Mouse (Mus musculus): ENCODE data around the gene Akirin1.

Gene Akirin1

GRCm38 (mm10) chr4:123718434-123718780, 31.7 kb downstream of the Akirin1 start:
- no peak for DNase-seq (ENCODE audit: low spot score in 2 of 2)

- peak; percentile 89 to 90 for DNase-seq (ENCODE audit: low spot score in 2 of 2)
These were observed 32.3 kb downstream of the Akirin1 start, which contains the start of gene Ndufs5 for GRCm38 (mm10) chr4:123717574-123718433. Gene Ndufs5, minus strand, starts transcription at chr4:123718202.

GRCm38 (mm10) chr4:123712431-123712830, 37.7 kb downstream of the Akirin1 start:
- DNase-seq (ENCODE audit: low spot score in 2 of 2) = no peak

GRCm38 (mm10) chr4:123707340-123707739, 42.8 kb downstream of the Akirin1 start:
- no peak for DNase-seq (ENCODE audit: low spot score in 2 of 2)

GRCm38 (mm10) chr4:123705340-123705739, 44.8 kb downstream of the Akirin1 start:
- DNase-seq (ENCODE audit: low spot score in 2 of 2) = no peak

GRCm38 (mm10) chr4:123693384-123693783, 56.8 kb downstream of the Akirin1 start:
- no peak for DNase-seq (ENCODE audit: low spot score in 2 of 2)

- no peak for DNase-seq (ENCODE audit: low spot score in 2 of 2)
These were observed 58.1 kb downstream of the Akirin1 start for GRCm38 (mm10) chr4:123692071-123692470.

GRCm38 (mm10) chr4:123690311-123690710, 59.8 kb downstream of the Akirin1 start:
- DNase-seq (ENCODE audit: low spot score in 2 of 2) = no peak

GRCm38 (mm10) chr4:123687025-123687781, 62.9 kb downstream of the Akirin1 start:
- DNase-seq (ENCODE audit: low spot score in 2 of 2) = peak in 1 of 2 experiments; percentile 34

GRCm38 (mm10) chr4:123686368-123687024, 63.6 kb downstream of the Akirin1 start:
- DNase-seq (ENCODE audit: low spot score in 2 of 2) = peak in 1 of 2 experiments; percentile 19

- peak in 1 of 2 experiments; percentile 32 for DNase-seq (ENCODE audit: low spot score in 2 of 2)
These were observed 64.5 kb downstream of the Akirin1 start for GRCm38 (mm10) chr4:123685506-123686242.

- no peak for DNase-seq (ENCODE audit: low spot score in 2 of 2)
These were observed 65.1 kb downstream of the Akirin1 start for GRCm38 (mm10) chr4:123685046-123685445.

Data from frontal cortex, postnatal 14 days (tissue).